In genomic region chr11:90029354-90029753, GRCm38 (mm10) we compare ENCODE assay signal across 7 mouse cellular contexts. TPM values are rescaled to one million over a fixed set of nuclear protein-coding genes. Genes with fewer than 3 reads are reported as not detected.
A peak's percentile ranks its signal among the peaks of the same experiment; 100 is the strongest.
DNase-seq lines count a peak whose midpoint lies in the region; ATAC-seq lines count a peak whose summit lies in the region.

No protein-coding gene starts in this region.

- H3K27ac ChIP-seq in embryonic facial prominence, embryonic 15.5 days (replicated peaks): peak overlapping the region; percentile 74

- intact Hi-C loops in heart, postnatal 14 days (cut with DNase I): loop anchor here (5.0 kb wide), 1 partner anchor 37 kb away; no protein-coding TSS in a partner anchor

- 9% methylated on average over 10 of the region's 10 CpGs for WGBS in embryonic facial prominence, embryonic 15.5 days

- no peaks in the 10 kb centered on the region for H3K36me3 ChIP-seq in embryonic facial prominence, embryonic 15.5 days

- peaks cover 54% of the 10 kb centered on the region for H3K4me1 ChIP-seq in embryonic facial prominence, embryonic 15.5 days

- H3K9ac ChIP-seq in embryonic facial prominence, embryonic 15.5 days: no peak overlapping the region

- peak overlapping the region; percentile 50 for H3K4me3 ChIP-seq in embryonic facial prominence, embryonic 15.5 days (replicated peaks)

- DNase-seq in urinary bladder, postnatal 25 days (ENCODE audit: low spot score): peak; percentile 29
- DNase-seq in urinary bladder, adult 2 months (ENCODE audit: low spot score): no peak
- DNase-seq in heart, postnatal 14 days: peak; percentile 57 to 75
- DNase-seq in kidney, postnatal 4 days: peak; percentile 60 to 76
- DNase-seq in testis, postnatal 10 days (ENCODE audit: low spot score): peak; percentile 76

- H3K9me3 ChIP-seq in embryonic facial prominence, embryonic 15.5 days (replicated peaks): no peaks in the 10 kb centered on the region

- peak; percentile 69; the same call in 1 of the 2 replicates for ATAC-seq in embryonic facial prominence, embryonic 15.5 days (ENCODE audit: insufficient number of reproducible peaks, low FRiP score, low TSS enrichment, low read depth)
- peak; percentile 91 for ATAC-seq in megakaryocyte, adult 5-6 weeks (ENCODE audit: poor library complexity, severe bottlenecking)

- peak overlapping the region; percentile 63 for H3K4me2 ChIP-seq in embryonic facial prominence, embryonic 15.5 days (replicated peaks)

- H3K27me3 ChIP-seq in embryonic facial prominence, embryonic 15.5 days: no peaks in the 10 kb centered on the region; the same call in 1 of the 2 replicates

RNA-seq across cellular contexts. Expression of gene Tmem100, which starts 0.8 kb away (rescaled TPM):
- 8.2 and 11.0 TPM in 2 replicates for polyA plus RNA-seq in urinary bladder, adult 2 months (2012; rRNA removed)
- 27.4 and 30.6 TPM in 2 replicates for polyA plus RNA-seq in embryonic facial prominence, embryonic 15.5 days (2015; fragmentation: Nextera tagmentation; extraction: Ambion mirVana)
- total RNA-seq in heart, postnatal 14 days (2021): 10 to 100 TPM; 28.2 to 32.1 TPM
- total RNA-seq in megakaryocyte, adult 5-6 weeks (2015): 0.36 TPM in 1 of 2 replicates, not detected in the other
- total RNA-seq in megakaryocyte, adult 5-6 weeks (2017): not detected in 2 replicates

RNA-seq across cellular contexts. Expression of gene Pctp, which starts 26.7 kb away (rescaled TPM):
- 6.0 and 6.9 TPM in 2 replicates for polyA plus RNA-seq in urinary bladder, adult 2 months (2012; rRNA removed)
- 4.7 and 4.9 TPM in 2 replicates for polyA plus RNA-seq in embryonic facial prominence, embryonic 15.5 days (2015; fragmentation: Nextera tagmentation; extraction: Ambion mirVana)
- 1 to 10 TPM; 4.0 to 4.1 TPM for total RNA-seq in heart, postnatal 14 days (2021)
- total RNA-seq in megakaryocyte, adult 5-6 weeks (2015): 7.2 and 9.7 TPM in 2 replicates
- total RNA-seq in megakaryocyte, adult 5-6 weeks (2017): 15.3 and 17.7 TPM in 2 replicates

Comparison
In these comparisons a context has a peak if more than half of its experiments do, and no peak if none do; other contexts are left out.
1. RNA of gene Tmem100, which starts 0.8 kb away (total RNA-seq): 28.2 to 32.1 TPM in heart, postnatal 14 days; 0.36 TPM in megakaryocyte, adult 5-6 weeks; every median in the first group is over 10 times any median in the second.